In genomic region chr11:85234990-85235841, GRCm38 (mm10) we compare ENCODE assay signal across 8 mouse cellular contexts. TPM values are rescaled to one million over a fixed set of nuclear protein-coding genes. Genes with fewer than 3 reads are reported as not detected.
DNase-seq lines count a peak whose midpoint lies in the region; ATAC-seq and TF ChIP-seq lines count a peak whose summit lies in the region.

TSS of gene Appbp2 (minus strand) at chr11:85235130.

- peak; percentile 94 for DNase-seq in A20 (ENCODE audit: low read depth, low spot score)
- DNase-seq in heart, embryonic 10.5 days (ENCODE audit: low spot score): peak; percentile 97
- DNase-seq in liver: peak; percentile 94
- peak; percentile 87 for DNase-seq in splenic B cell, adult 2 months (ENCODE audit: low read depth, low spot score)

- H3K9me3 ChIP-seq in heart, embryonic 10.5 days: no peaks in the 10 kb centered on the region
- H3K9me3 ChIP-seq in kidney, embryonic 15.5 days (replicated peaks): no peaks in the 10 kb centered on the region

- peak within 1 kb of the TSS; percentile 75 for H3K4me2 ChIP-seq in kidney, embryonic 15.5 days

- peak within 1 kb of the TSS; percentile 84 for H3K4me3 ChIP-seq in bone marrow macrophage, adult 2 months (ENCODE audit: insufficient read depth, low read length)
- H3K4me3 ChIP-seq in embryonic fibroblast, embryonic 13.5 days (ENCODE audit: insufficient read depth, low read length): peak within 1 kb of the TSS; percentile 98
- H3K4me3 ChIP-seq in heart, embryonic 10.5 days: peak within 1 kb of the TSS; percentile 84
- H3K4me3 ChIP-seq in kidney, embryonic 15.5 days (replicated peaks): peak within 1 kb of the TSS; percentile 97

- H3K27ac ChIP-seq in bone marrow macrophage, adult 2 months (ENCODE audit: insufficient read depth, low read depth, low read length): peak within 1 kb of the TSS; percentile 82
- peak within 1 kb of the TSS; percentile 90 for H3K27ac ChIP-seq in embryonic fibroblast, embryonic 13.5 days (ENCODE audit: insufficient read depth, low read length)
- H3K27ac ChIP-seq in heart, embryonic 10.5 days: peak within 1 kb of the TSS; percentile 98
- peak within 1 kb of the TSS; percentile 99 for H3K27ac ChIP-seq in kidney, embryonic 15.5 days

- H3K36me3 ChIP-seq in heart, embryonic 10.5 days: peaks cover 21% of the 10 kb centered on the region
- peaks cover 29% of the 10 kb centered on the region for H3K36me3 ChIP-seq in kidney, embryonic 15.5 days
- H3K36me3 ChIP-seq in splenic B cell, adult 2 months (ENCODE audit: control insufficient read depth, insufficient read depth, low read length, poor library complexity, severe bottlenecking): no peaks in the 10 kb centered on the region

- H3K9ac ChIP-seq in kidney, embryonic 15.5 days: peak within 1 kb of the TSS; percentile 98

- no peaks in the 10 kb centered on the region for H3K27me3 ChIP-seq in heart, embryonic 10.5 days (ENCODE audit: insufficient read depth, poor library complexity, severe bottlenecking)
- no peaks in the 10 kb centered on the region for H3K27me3 ChIP-seq in kidney, embryonic 15.5 days
- no peaks in the 10 kb centered on the region for H3K27me3 ChIP-seq in splenic B cell, adult 2 months (ENCODE audit: control insufficient read depth, insufficient read depth, low read length, poor library complexity, severe bottlenecking)

- TF ChIP-seq CTCF in bone marrow macrophage, adult 2 months (IDR thresholded peaks at IDR 0.05; ENCODE audit: low read depth, low read length): no peak; the same call in 1 of the 2 replicates
- no peak for TF ChIP-seq CTCF in embryonic fibroblast, embryonic 13.5 days (IDR thresholded peaks at IDR 0.05; ENCODE audit: borderline replicate concordance, insufficient read depth, low read length)

- no peaks in the 10 kb centered on the region for H3K4me1 ChIP-seq in bone marrow macrophage, adult 2 months (ENCODE audit: control insufficient read depth, insufficient read depth, low read length)
- H3K4me1 ChIP-seq in embryonic fibroblast, embryonic 13.5 days (ENCODE audit: control insufficient read depth, insufficient read depth, low read length): no peaks in the 10 kb centered on the region
- peaks cover 5% of the 10 kb centered on the region; the same call in 1 of the 2 replicates for H3K4me1 ChIP-seq in heart, embryonic 10.5 days
- peaks cover 13% of the 10 kb centered on the region for H3K4me1 ChIP-seq in kidney, embryonic 15.5 days

- peak; percentile 65 for TF ChIP-seq POLR2A in bone marrow macrophage, adult 2 months (IDR thresholded peaks at IDR 0.05; ENCODE audit: borderline replicate concordance, low read depth, low read length)
- TF ChIP-seq POLR2A in embryonic fibroblast, embryonic 13.5 days (IDR thresholded peaks at IDR 0.05; ENCODE audit: low read depth, low read length): peak; percentile 90

- 5% methylated on average over 48 of the region's 48 CpGs for WGBS in heart, embryonic 10.5 days
- 5% methylated on average over 45 of the region's 48 CpGs for WGBS in kidney, embryonic 15.5 days

- peak; percentile 96 for ATAC-seq in kidney, embryonic 15.5 days (replicated peaks; ENCODE audit: low FRiP score)
- ATAC-seq in monocyte, adult 5-6 weeks (replicated peaks; ENCODE audit: insufficient number of reproducible peaks, low FRiP score, low TSS enrichment, poor library complexity, severe bottlenecking): peak; percentile 86

RNA-seq across cellular contexts. Expression of gene Appbp2, which starts in this region (rescaled TPM):
- 14.9 and 15.5 TPM in 2 replicates for polyA plus RNA-seq in bone marrow macrophage, adult 2 months (2012; ENCODE audit: insufficient read depth, insufficient read length, missing spikeins)
- 33.3 and 37.1 TPM in 2 replicates for polyA plus RNA-seq in embryonic fibroblast, embryonic 13.5 days (2011; ENCODE audit: insufficient read length, low read depth, missing spikeins)
- polyA plus RNA-seq in heart, embryonic 10.5 days (2016; fragmentation: Nextera tagmentation; extraction: Ambion mirVana): 44.4 and 46.8 TPM in 2 replicates
- polyA plus RNA-seq in kidney, embryonic 15.5 days (2015; fragmentation: Nextera tagmentation; extraction: Ambion mirVana): 45.4 and 46.7 TPM in 2 replicates
- 17.1 to 25.7 TPM (median 21.6 TPM) in 3 replicates for total RNA-seq in monocyte, adult 5-6 weeks (2017)

Comparison
In these comparisons a context has a peak if more than half of its experiments do, and no peak if none do; other contexts are left out.
1. Peak in every context shown above with its lines: DNase-seq, ATAC-seq, H3K4me3 ChIP-seq and H3K27ac ChIP-seq.